ENCODE assay signal across 9 mouse cellular contexts in the genomic region with DNA sequence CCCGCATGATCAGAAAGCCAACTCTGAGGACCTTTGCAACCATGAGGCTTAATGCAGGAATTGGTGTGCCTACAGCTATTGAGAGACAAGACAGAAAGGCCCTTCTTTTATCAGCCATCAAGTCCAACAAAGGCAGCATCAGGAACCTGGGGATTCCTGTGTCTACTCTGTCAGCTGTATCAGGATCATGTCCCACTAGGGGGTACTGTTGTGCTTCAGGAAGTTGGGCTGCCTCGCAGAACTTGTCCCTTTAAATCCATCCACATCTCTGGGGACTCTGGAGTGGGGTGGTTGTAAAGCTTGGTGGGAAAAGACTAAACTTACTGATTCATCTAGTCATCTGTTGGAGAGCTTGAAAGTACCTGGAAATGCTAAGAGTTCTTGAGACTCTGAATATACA.
DNase-seq lines count a peak whose midpoint lies in the region; ATAC-seq and TF ChIP-seq lines count a peak whose summit lies in the region.
"Had no signal": no experiment of that assay in that cellular context is flagged by ENCODE, and none has a peak within 500 bp of the region (broad histone marks: within the 10 kb centered on the region; RNA-seq: fewer than 3 reads in every experiment).

No protein-coding gene starts in this region.

- peak; percentile 39 for DNase-seq in hindbrain, embryonic 11.5 days (ENCODE audit: low spot score)
- no peak for DNase-seq in MEL (ENCODE audit: low read depth, low spot score)
- DNase-seq in embryo, embryonic 10.5 days (ENCODE audit: low spot score) = peak; percentile 54
- DNase-seq in layer of hippocampus, postnatal 36 days = peak; percentile 17 to 32
- DNase-seq in spleen, postnatal 4 days (ENCODE audit: low spot score in 2 of 2) = no peak

- no peaks in the 10 kb centered on the region for H3K79me2 ChIP-seq in MEL (ENCODE audit: control insufficient read depth, insufficient read depth, low read length, poor library complexity)

- peak; percentile 7; the same call in 1 of the 2 replicates for TF ChIP-seq RAD21 in MEL (IDR thresholded peaks at IDR 0.05; ENCODE audit: low read depth, low read length)

- no peak for TF ChIP-seq POLR2A in MEL (IDR thresholded peaks at IDR 0.05; ENCODE audit: control insufficient read depth in 1 of 2, insufficient read depth in 1 of 2, low read depth in 1 of 2, low read length in 2 of 2, poor library complexity in 1 of 2)

- TF ChIP-seq EP300 in MEL (IDR thresholded peaks at IDR 0.05; ENCODE audit: low read depth in 1 of 2, low read length in 2 of 2) = no peak

- no peak overlapping the region for H3K27ac ChIP-seq in hindbrain, embryonic 11.5 days (ENCODE audit: low read depth, low read length)
- no peak overlapping the region for H3K27ac ChIP-seq in hindbrain, embryonic 13.5 days
- no peak overlapping the region for H3K27ac ChIP-seq in MEL (ENCODE audit: control insufficient read depth, low read depth, low read length)
- H3K27ac ChIP-seq in liver, embryonic 12.5 days = no peak overlapping the region
- H3K27ac ChIP-seq: neural tube, embryonic 13.5 days had no signal

- WGBS in hindbrain, embryonic 11.5 days = 75% methylated on average over 2 of the region's 2 CpGs
- WGBS in hindbrain, embryonic 13.5 days = 68% methylated on average over 2 of the region's 2 CpGs
- 62% methylated on average over 2 of the region's 2 CpGs for WGBS in liver, embryonic 12.5 days (ENCODE audit: insufficient replicate concordance)

- no peak overlapping the region for H3K4me3 ChIP-seq in hindbrain, embryonic 11.5 days (ENCODE audit: low read depth, low read length)
- H3K4me3 ChIP-seq in hindbrain, embryonic 13.5 days = no peak overlapping the region
- no peak overlapping the region for H3K4me3 ChIP-seq in MEL (ENCODE audit: control insufficient read depth in 1 of 2, insufficient read depth in 1 of 2, low read depth in 2 of 2, low read length in 2 of 2)
- no peak overlapping the region for H3K4me3 ChIP-seq in liver, embryonic 12.5 days
- H3K4me3 ChIP-seq: neural tube, embryonic 13.5 days had no signal

- no peak overlapping the region for H3K9ac ChIP-seq in hindbrain, embryonic 11.5 days (ENCODE audit: low read depth, low read length)
- no peak overlapping the region for H3K9ac ChIP-seq in hindbrain, embryonic 13.5 days
- H3K9ac ChIP-seq in MEL (ENCODE audit: control insufficient read depth, low read depth, low read length, poor library complexity, severe bottlenecking) = no peak overlapping the region
- H3K9ac ChIP-seq in liver, embryonic 12.5 days = no peak overlapping the region
- H3K9ac ChIP-seq: neural tube, embryonic 13.5 days had no signal

- H3K9me3 ChIP-seq in hindbrain, embryonic 11.5 days (ENCODE audit: control insufficient read depth, low read length) = no peaks in the 10 kb centered on the region
- no peaks in the 10 kb centered on the region for H3K9me3 ChIP-seq in hindbrain, embryonic 13.5 days
- no peaks in the 10 kb centered on the region for H3K9me3 ChIP-seq in MEL (replicated peaks; ENCODE audit: insufficient read depth, low read length)
- no peaks in the 10 kb centered on the region for H3K9me3 ChIP-seq in liver, embryonic 12.5 days (replicated peaks)
- H3K9me3 ChIP-seq: neural tube, embryonic 13.5 days had no signal

- no peak for ATAC-seq in hindbrain, embryonic 11.5 days (ENCODE audit: low FRiP score)
- no peak for ATAC-seq in hindbrain, embryonic 13.5 days (ENCODE audit: low FRiP score)
- ATAC-seq in inflammation-experienced regulatory T-cells, adult 6 months = no peak
- no peak for ATAC-seq in liver, embryonic 12.5 days

- H3K36me3 ChIP-seq in hindbrain, embryonic 11.5 days (ENCODE audit: control insufficient read depth, insufficient read depth, low read length) = no peaks in the 10 kb centered on the region
- no peaks in the 10 kb centered on the region for H3K36me3 ChIP-seq in hindbrain, embryonic 13.5 days
- no peaks in the 10 kb centered on the region for H3K36me3 ChIP-seq in MEL (ENCODE audit: control insufficient read depth in 1 of 2, insufficient read depth in 2 of 2, low read length in 2 of 2)
- H3K36me3 ChIP-seq in liver, embryonic 12.5 days = no peaks in the 10 kb centered on the region
- H3K36me3 ChIP-seq: neural tube, embryonic 13.5 days had no signal

- no peaks in the 10 kb centered on the region for H3K4me1 ChIP-seq in hindbrain, embryonic 11.5 days (replicated peaks; ENCODE audit: control insufficient read depth, insufficient read depth, low read length)
- no peaks in the 10 kb centered on the region for H3K4me1 ChIP-seq in hindbrain, embryonic 13.5 days (replicated peaks)
- no peaks in the 10 kb centered on the region for H3K4me1 ChIP-seq in MEL (ENCODE audit: control insufficient read depth in 1 of 2, insufficient read depth in 2 of 2, low read length in 2 of 2)
- no peaks in the 10 kb centered on the region for H3K4me1 ChIP-seq in liver, embryonic 12.5 days
- H3K4me1 ChIP-seq: neural tube, embryonic 13.5 days had no signal

- no peak overlapping the region for H3K4me2 ChIP-seq in hindbrain, embryonic 11.5 days (replicated peaks; ENCODE audit: low read depth, low read length)
- H3K4me2 ChIP-seq in hindbrain, embryonic 13.5 days = no peak overlapping the region
- no peak overlapping the region for H3K4me2 ChIP-seq in liver, embryonic 12.5 days
- H3K4me2 ChIP-seq: neural tube, embryonic 13.5 days had no signal

- TF ChIP-seq CTCF in MEL (IDR thresholded peaks at IDR 0.05 in 2 of 3, conservative IDR thresholded peaks at IDR 0.05 in 1 of 3; ENCODE audit: control insufficient read depth in 1 of 3, insufficient read depth in 1 of 3, low read depth in 2 of 3, low read length in 3 of 3, poor library complexity in 1 of 3, severe bottlenecking in 1 of 3) = 0 out of 6 replicates have a peak, but pooled peaks of 1 of the 3 experiments have one; percentile 3

- no peaks in the 10 kb centered on the region for H3K27me3 ChIP-seq in hindbrain, embryonic 11.5 days (ENCODE audit: control insufficient read depth, insufficient read depth, low read length)
- H3K27me3 ChIP-seq in hindbrain, embryonic 13.5 days = no peaks in the 10 kb centered on the region
- H3K27me3 ChIP-seq in MEL (ENCODE audit: control insufficient read depth in 1 of 2, insufficient read depth in 2 of 2, low read length in 2 of 2) = no peaks in the 10 kb centered on the region
- no peaks in the 10 kb centered on the region for H3K27me3 ChIP-seq in liver, embryonic 12.5 days (replicated peaks)
- H3K27me3 ChIP-seq: neural tube, embryonic 13.5 days had no signal

TF ChIP-seq in MEL, 35 proteins besides CTCF, POLR2A, EP300 and RAD21:
- TF ChIP-seq ZMIZ1 (IDR thresholded peaks at IDR 0.05; ENCODE audit: low read depth, low read length) = no peak
- TF ChIP-seq POLR2AphosphoS5 (IDR thresholded peaks at IDR 0.05; ENCODE audit: borderline replicate concordance, low read depth, low read length) = no peak
- no peak for TF ChIP-seq USF2 (IDR thresholded peaks at IDR 0.05; ENCODE audit: borderline replicate concordance in 1 of 2, insufficient read depth in 1 of 2, low read depth in 1 of 2, low read length in 2 of 2)
- no peak for TF ChIP-seq MYB (IDR thresholded peaks at IDR 0.05; ENCODE audit: low read depth, low read length)
- 0 out of 2 replicates have a peak, but pooled peaks have one; percentile 17 for TF ChIP-seq SMC3 (IDR thresholded peaks at IDR 0.05; ENCODE audit: low read depth, low read length)
- TF ChIP-seq MAFK (IDR thresholded peaks at IDR 0.05; ENCODE audit: borderline replicate concordance, low read depth, low read length) = no peak

Comparison
In these comparisons a context has a peak if more than half of its experiments do, and no peak if none do; other contexts are left out.
1. DNase-seq: peak in hindbrain, embryonic 11.5 days (single experiment), embryo, embryonic 10.5 days (single experiment) and layer of hippocampus, postnatal 36 days (2 of 2); none in MEL (single experiment) and spleen, postnatal 4 days (0 of 2).